17 mouse cellular contexts compared by ENCODE assay signal in genomic region chr15:86576666-86577065, GRCm38 (mm10).
DNase-seq lines count a peak whose midpoint lies in the region; ATAC-seq and TF ChIP-seq lines count a peak whose summit lies in the region.
"Had no signal": no experiment of that assay in that cellular context is flagged by ENCODE, and none has a peak within 500 bp of the region (broad histone marks: within the 10 kb centered on the region; RNA-seq: fewer than 3 reads in every experiment).

No protein-coding gene starts in this region.

- H3K27ac ChIP-seq in kidney, adult 2 months (ENCODE audit: insufficient read depth, low read depth, low read length): peak overlapping the region; percentile 54
- H3K27ac ChIP-seq in kidney, embryonic 14.5 days (ENCODE audit: low read depth, low read length): no peak overlapping the region
- no peak overlapping the region for H3K27ac ChIP-seq in forebrain, embryonic 16.5 days (ENCODE audit: low read length)
- H3K27ac ChIP-seq in embryonic facial prominence, embryonic 10.5 days (replicated peaks): no peak overlapping the region
- H3K27ac ChIP-seq: limb, embryonic 13.5 days had no signal

- ATAC-seq in kidney, embryonic 14.5 days (ENCODE audit: low FRiP score, low TSS enrichment): no peak
- no peak for ATAC-seq in forebrain, embryonic 16.5 days
- ATAC-seq: forebrain, postnatal 0 days; hindbrain, embryonic 16.5 days; intestine, postnatal 0 days; midbrain, embryonic 16.5 days had no signal

- no peaks in the 10 kb centered on the region for H3K27me3 ChIP-seq in kidney, adult 2 months (replicated peaks; ENCODE audit: control insufficient read depth, insufficient read depth, low read length)
- H3K27me3 ChIP-seq in kidney, embryonic 14.5 days (ENCODE audit: control insufficient read depth, insufficient read depth, low read length): no peaks in the 10 kb centered on the region
- no peaks in the 10 kb centered on the region for H3K27me3 ChIP-seq in forebrain, embryonic 16.5 days (replicated peaks; ENCODE audit: control insufficient read depth, insufficient read depth, low read length)
- 0 out of 2 replicates have a peak, but pooled peaks cover 10% of the 10 kb centered on the region for H3K27me3 ChIP-seq in embryonic facial prominence, embryonic 10.5 days (replicated peaks; ENCODE audit: low read depth, poor library complexity, severe bottlenecking)
- H3K27me3 ChIP-seq: limb, embryonic 13.5 days had no signal

- no peak overlapping the region for H3K9ac ChIP-seq in kidney, embryonic 14.5 days (ENCODE audit: low read depth, low read length)
- no peak overlapping the region for H3K9ac ChIP-seq in forebrain, embryonic 16.5 days (replicated peaks; ENCODE audit: low read depth, low read length)
- H3K9ac ChIP-seq: forebrain, postnatal 0 days; limb, embryonic 13.5 days had no signal

- TF ChIP-seq POLR2A in kidney, adult 2 months (IDR thresholded peaks at IDR 0.05; ENCODE audit: low read depth, low read length): no peak

- no peaks in the 10 kb centered on the region for H3K4me1 ChIP-seq in kidney, adult 2 months (ENCODE audit: control insufficient read depth, insufficient read depth, low read length)
- H3K4me1 ChIP-seq in kidney, embryonic 14.5 days (ENCODE audit: control insufficient read depth, insufficient read depth, low read length): peaks cover 3% of the 10 kb centered on the region; the same call in 1 of the 2 replicates
- no peaks in the 10 kb centered on the region for H3K4me1 ChIP-seq in forebrain, embryonic 16.5 days (replicated peaks; ENCODE audit: control insufficient read depth, insufficient read depth, low read length)
- peaks cover 10% of the 10 kb centered on the region for H3K4me1 ChIP-seq in embryonic facial prominence, embryonic 10.5 days
- H3K4me1 ChIP-seq: limb, embryonic 13.5 days had no signal

- no peak overlapping the region for H3K4me3 ChIP-seq in kidney, adult 2 months (ENCODE audit: insufficient read depth, low read depth, low read length)
- H3K4me3 ChIP-seq in kidney, embryonic 14.5 days (ENCODE audit: low read length): no peak overlapping the region
- H3K4me3 ChIP-seq in forebrain, embryonic 16.5 days (replicated peaks; ENCODE audit: low read length): no peak overlapping the region
- H3K4me3 ChIP-seq in embryonic facial prominence, embryonic 10.5 days: no peak overlapping the region
- H3K4me3 ChIP-seq: erythroblast, embryonic 14.5 days; limb, embryonic 13.5 days had no signal

- peak; percentile 46 for DNase-seq in gastrocnemius, postnatal 25 days
- no peak for DNase-seq in gastrocnemius, postnatal 4 days (ENCODE audit: low spot score in 2 of 2)
- DNase-seq in kidney, adult 2 months: peak; percentile 51
- peak; percentile 25 for DNase-seq in kidney, adult 9 months
- DNase-seq in lung, postnatal 14 days: peak; percentile 31
- DNase-seq in embryonic facial prominence, embryonic 10.5 days (ENCODE audit: low spot score): no peak
- DNase-seq: adrenal gland, postnatal 10 days; cerebellum, adult 11-12 months; cerebellum, postnatal 36 days; forebrain, postnatal 0 days had no signal

- no peak for TF ChIP-seq CTCF in kidney, adult 2 months (conservative IDR thresholded peaks at IDR 0.05; ENCODE audit: insufficient read depth, insufficient read length, low read depth, low read length)

- H3K9me3 ChIP-seq in kidney, embryonic 14.5 days (ENCODE audit: control insufficient read depth, low read length): no peaks in the 10 kb centered on the region
- H3K9me3 ChIP-seq in forebrain, embryonic 16.5 days (ENCODE audit: control insufficient read depth, low read length): no peaks in the 10 kb centered on the region
- no peaks in the 10 kb centered on the region for H3K9me3 ChIP-seq in embryonic facial prominence, embryonic 10.5 days
- H3K9me3 ChIP-seq: limb, embryonic 13.5 days had no signal

- no peaks in the 10 kb centered on the region for H3K36me3 ChIP-seq in kidney, adult 2 months (ENCODE audit: control insufficient read depth, insufficient read depth, low read length)
- H3K36me3 ChIP-seq in kidney, embryonic 14.5 days (ENCODE audit: control insufficient read depth, insufficient read depth, low read length): no peaks in the 10 kb centered on the region
- H3K36me3 ChIP-seq in forebrain, embryonic 16.5 days (ENCODE audit: control insufficient read depth, insufficient read depth): no peaks in the 10 kb centered on the region
- no peaks in the 10 kb centered on the region for H3K36me3 ChIP-seq in embryonic facial prominence, embryonic 10.5 days (replicated peaks)
- H3K36me3 ChIP-seq: limb, embryonic 13.5 days had no signal

- WGBS in kidney, adult 2 months: 15% methylated on average over 5 of the region's 5 CpGs
- WGBS in kidney, embryonic 14.5 days: 12% methylated on average over 5 of the region's 5 CpGs
- 74% methylated on average over 5 of the region's 5 CpGs for WGBS in forebrain, embryonic 16.5 days
- WGBS in embryonic facial prominence, embryonic 10.5 days: 80% methylated on average over 5 of the region's 5 CpGs

- H3K4me2 ChIP-seq in kidney, embryonic 14.5 days (replicated peaks; ENCODE audit: low read depth, low read length): no peak overlapping the region
- no peak overlapping the region for H3K4me2 ChIP-seq in forebrain, embryonic 16.5 days (ENCODE audit: low read length)
- H3K4me2 ChIP-seq: limb, embryonic 13.5 days had no signal

Comparison
In these comparisons a context has a peak if more than half of its experiments do, and no peak if none do; other contexts are left out.
1. DNase-seq: peak in gastrocnemius, postnatal 25 days (single experiment), kidney, adult 2 months (single experiment), kidney, adult 9 months (single experiment) and lung, postnatal 14 days (single experiment); none in gastrocnemius, postnatal 4 days (0 of 2) and embryonic facial prominence, embryonic 10.5 days (single experiment).